14 mouse cellular contexts compared by ENCODE assay signal in the genomic region with DNA sequence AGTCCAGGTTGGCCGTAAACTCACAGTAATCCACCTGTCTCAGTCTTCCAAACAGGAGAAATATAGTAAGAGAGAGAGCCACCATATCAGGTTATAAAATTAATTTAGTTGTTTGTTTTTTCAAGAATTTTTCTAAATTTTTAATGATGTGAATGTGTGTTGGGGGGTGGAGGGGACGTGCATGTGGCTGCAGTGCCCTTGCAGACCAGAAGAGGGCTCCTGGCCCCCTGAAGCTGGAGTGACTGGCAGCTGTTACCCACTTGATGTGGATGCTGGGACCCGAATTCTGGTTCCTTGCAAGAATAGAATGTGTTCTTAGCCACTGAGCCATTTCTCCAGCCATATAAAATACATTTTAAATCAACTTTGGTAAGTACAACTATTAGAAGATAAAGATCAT. TPM values are rescaled to one million over a fixed set of nuclear protein-coding genes. Genes with fewer than 3 reads are reported as not detected.
A peak's percentile ranks its signal among the peaks of the same experiment; 100 is the strongest.
DNase-seq lines count a peak whose midpoint lies in the region; ATAC-seq and TF ChIP-seq lines count a peak whose summit lies in the region.
"Had no signal": no experiment of that assay in that cellular context is flagged by ENCODE, and none has a peak within 500 bp of the region (broad histone marks: within the 10 kb centered on the region; RNA-seq: fewer than 3 reads in every experiment).

No protein-coding gene starts in this region.

- no peak overlapping the region for H3K27ac ChIP-seq in embryonic fibroblast, embryonic 13.5 days (ENCODE audit: insufficient read depth, low read length)
- no peak overlapping the region for H3K27ac ChIP-seq in forebrain, embryonic 13.5 days
- H3K27ac ChIP-seq: hindbrain, embryonic 13.5 days; limb, embryonic 12.5 days had no signal

- no peak overlapping the region for H3K9ac ChIP-seq in forebrain, embryonic 13.5 days
- H3K9ac ChIP-seq: hindbrain, embryonic 13.5 days; limb, embryonic 12.5 days had no signal

- peaks cover 3% of the 10 kb centered on the region for H3K27me3 ChIP-seq in forebrain, embryonic 13.5 days

- 0 out of 2 replicates have a peak, but pooled peaks cover 4% of the 10 kb centered on the region for H3K9me3 ChIP-seq in forebrain, embryonic 13.5 days (replicated peaks)
- H3K9me3 ChIP-seq: hindbrain, embryonic 13.5 days; limb, embryonic 12.5 days had no signal

- no peaks in the 10 kb centered on the region for H3K4me1 ChIP-seq in lung, adult 2 months (ENCODE audit: control insufficient read depth, insufficient read depth, low read length)
- H3K4me1 ChIP-seq in embryonic fibroblast, embryonic 13.5 days (ENCODE audit: control insufficient read depth, insufficient read depth, low read length) = no peaks in the 10 kb centered on the region
- H3K4me1 ChIP-seq in forebrain, embryonic 13.5 days = peaks cover 9% of the 10 kb centered on the region; the same call in 1 of the 2 replicates
- H3K4me1 ChIP-seq: limb, embryonic 12.5 days had no signal

- no peak for ATAC-seq in CD4-positive, CD25-positive, alpha-beta regulatory T cell, adult 4 months
- no peak for ATAC-seq in forebrain, embryonic 13.5 days

- 83% methylated on average over 3 of the region's 3 CpGs for WGBS in lung, adult 2 months
- 75% methylated on average over 3 of the region's 3 CpGs for WGBS in forebrain, embryonic 13.5 days

- H3K4me2 ChIP-seq in forebrain, embryonic 13.5 days = no peak overlapping the region
- H3K4me2 ChIP-seq: heart, embryonic 11.5 days; hindbrain, embryonic 13.5 days; limb, embryonic 12.5 days had no signal

- no peak overlapping the region for H3K4me3 ChIP-seq in lung, adult 2 months (replicated peaks; ENCODE audit: extremely low read depth, low read depth, low read length)
- H3K4me3 ChIP-seq in embryonic fibroblast, embryonic 13.5 days (ENCODE audit: insufficient read depth, low read length) = no peak overlapping the region
- H3K4me3 ChIP-seq in forebrain, embryonic 13.5 days = no peak overlapping the region
- H3K4me3 ChIP-seq: erythroblast, embryonic 14.5 days; hindbrain, embryonic 13.5 days; limb, embryonic 12.5 days had no signal

- H3K36me3 ChIP-seq in forebrain, embryonic 13.5 days (ENCODE audit: poor library complexity, severe bottlenecking) = no peaks in the 10 kb centered on the region
- H3K36me3 ChIP-seq: hindbrain, embryonic 13.5 days; limb, embryonic 12.5 days had no signal

- TF ChIP-seq CTCF in lung, adult 2 months (IDR thresholded peaks at IDR 0.05; ENCODE audit: insufficient read depth, low read length) = peak; percentile 36; the same call in 1 of the 2 replicates
- peak; percentile 12; the same call in 1 of the 2 replicates for TF ChIP-seq CTCF in embryonic fibroblast, embryonic 13.5 days (IDR thresholded peaks at IDR 0.05; ENCODE audit: borderline replicate concordance, insufficient read depth, low read length)

- peak; percentile 14 for DNase-seq in CD4-positive, CD25-positive, alpha-beta regulatory T cell, adult 2 months (ENCODE audit: low read depth, low spot score)
- no peak for DNase-seq in lung, adult 2 months
- DNase-seq in lung, postnatal 4 days = no peak
- peak; percentile 28 for DNase-seq in thymus, postnatal 14 days
- DNase-seq in heart, postnatal 14 days = no peak
- DNase-seq: adrenal gland, postnatal 25 days; cerebellum, adult 11-12 months had no signal

- intact Hi-C loops in heart, postnatal 14 days (cut with DNase I) = no loop called here

- no peak for TF ChIP-seq POLR2A in lung, adult 2 months (IDR thresholded peaks at IDR 0.05; ENCODE audit: borderline replicate concordance, extremely low read depth, low read depth, low read length)
- no peak for TF ChIP-seq POLR2A in embryonic fibroblast, embryonic 13.5 days (IDR thresholded peaks at IDR 0.05; ENCODE audit: low read depth, low read length)

RNA-seq across cellular contexts. Expression of a gene that starts 4.6 kb away (rescaled TPM):
- not detected for polyA plus RNA-seq in CD4-positive, CD25-positive, alpha-beta regulatory T cell, adult 4 months (2017; shearing (Covaris generic))
- 2.4 and 4.5 TPM in 2 replicates for polyA plus RNA-seq in lung, adult 2 months (2012; rRNA removed)
- polyA plus RNA-seq in embryonic fibroblast, embryonic 13.5 days (2011; ENCODE audit: insufficient read length, low read depth, missing spikeins) = 1.0 and 2.3 TPM in 2 replicates
- 100 to 1,000 TPM; 223 to 229 TPM for total RNA-seq in heart, postnatal 14 days (2021)
- 1.6 and 1.7 TPM in 2 replicates for polyA plus RNA-seq in forebrain, embryonic 13.5 days (2015; fragmentation: Nextera tagmentation; extraction: Ambion mirVana)
- polyA plus RNA-seq: erythroblast, embryonic 14.5 days had no signal

RNA-seq across cellular contexts. Expression of a gene that starts 49.8 kb away (rescaled TPM):
- 10 to 100 TPM; 10.1 to 16.0 TPM for polyA plus RNA-seq in CD4-positive, CD25-positive, alpha-beta regulatory T cell, adult 4 months (2017; shearing (Covaris generic))
- 8.4 and 12.3 TPM in 2 replicates for polyA plus RNA-seq in lung, adult 2 months (2012; rRNA removed)
- polyA plus RNA-seq in embryonic fibroblast, embryonic 13.5 days (2011; ENCODE audit: insufficient read length, low read depth, missing spikeins) = 40.3 and 44.1 TPM in 2 replicates
- total RNA-seq in heart, postnatal 14 days (2021) = 10 to 100 TPM; 38.6 to 39.4 TPM
- polyA plus RNA-seq in forebrain, embryonic 13.5 days (2015; fragmentation: Nextera tagmentation; extraction: Ambion mirVana) = 129 and 133 TPM in 2 replicates

Comparison
In these comparisons a context has a peak if more than half of its experiments do, and no peak if none do; other contexts are left out.
1. DNase-seq: peak in CD4-positive, CD25-positive, alpha-beta regulatory T cell, adult 2 months (single experiment) and thymus, postnatal 14 days (single experiment); none in lung, adult 2 months (single experiment), lung, postnatal 4 days (0 of 2) and heart, postnatal 14 days (0 of 2).